Mouse (Mus musculus) CH12.LX (cell line): ENCODE measurements at regions not wholly inside any gene's neighbourhood (a gene's known extent, or its start where the extent isn't known, plus 50 kb on each side); places are given as distances from the start of the nearest gene placed in this dataset.

Experiments
- DNase-seq: peaks from one replicate; pipeline ENCODE4 v3.0.0-alpha.2; 2013; ENCODE audit errors: extremely low read depth
- H3K27ac ChIP-seq: 2 replicates; pipeline ENCODE4 v1.5.1; 2012; ENCODE audit warnings: low read depth, mild to moderate bottlenecking, control low read depth, moderate library complexity; ENCODE audit not compliant: insufficient read depth
- H3K27me3 ChIP-seq: replicated peaks from 2 replicates; pipeline ENCODE3; 2012; ENCODE audit warnings: inconsistent platforms
- H3K36me3 ChIP-seq, 2 experiments: replicated peaks in 1 of 2; 2 replicates each; pipeline versions ENCODE3 to v1.6.1; 2012; ENCODE audit warnings: inconsistent platforms in 1 of 2, low read length in 1 of 2, mild to moderate bottlenecking in 1 of 2, mixed read lengths in 1 of 2, moderate library complexity in 1 of 2; ENCODE audit not compliant: control insufficient read depth in 1 of 2, insufficient read depth in 1 of 2
- H3K4me1 ChIP-seq, 2 experiments: 2 replicates each; pipeline ENCODE4 v1.6.1; 2012; ENCODE audit warnings: inconsistent platforms in 1 of 2, moderate library complexity in 1 of 2; ENCODE audit not compliant: insufficient read depth in 2 of 2, control insufficient read depth in 1 of 2
- H3K4me2 ChIP-seq: 2 replicates; pipeline ENCODE4 v1.6.1; 2012; ENCODE audit warnings: low read depth, mild to moderate bottlenecking, control low read depth; ENCODE audit not compliant: poor library complexity, insufficient read depth, severe bottlenecking
- H3K4me3 ChIP-seq, 3 experiments: fragments of 150-350 bp in 1 of 3; sonication (generic) in 1 of 3; replicated peaks in 1 of 3; 2 replicates each; pipeline versions ENCODE3 to v1.5.1; 2011 to 2012; ENCODE audit warnings: low read depth in 2 of 3, low read length in 2 of 3, mild to moderate bottlenecking in 2 of 3, moderate library complexity in 2 of 3, control low read depth in 1 of 3, improper control_type of control experiment in 1 of 3, inconsistent platforms in 1 of 3, mixed read lengths in 1 of 3; ENCODE audit not compliant: poor library complexity in 1 of 3
- H3K79me2 ChIP-seq: replicated peaks from 2 replicates; pipeline ENCODE4 v1.6.1; 2012; ENCODE audit warnings: mild to moderate bottlenecking, moderate library complexity; ENCODE audit not compliant: control insufficient read depth, poor library complexity, insufficient read depth, severe bottlenecking; ENCODE audit errors: extremely low read depth
- H3K9ac ChIP-seq: 2 replicates; pipeline ENCODE4 v1.6.1; 2012; ENCODE audit warnings: low read depth, mild to moderate bottlenecking, control low read depth, moderate library complexity; ENCODE audit not compliant: insufficient read depth
- H3K9me3 ChIP-seq: replicated peaks from 2 replicates; pipeline ENCODE3; 2012; ENCODE audit warnings: low read length, inconsistent platforms, mixed read lengths
- EP300 ChIP-seq: IDR thresholded peaks from 2 replicates; pipeline ENCODE4 v1.6.1; 2011; ENCODE audit warnings: low read length, improper control_type of control experiment
- JUN ChIP-seq: IDR thresholded peaks from 2 replicates; pipeline ENCODE4 v1.6.1; 2011; ENCODE audit warnings: low read depth, mild to moderate bottlenecking, low read length, improper control_type of control experiment, moderate library complexity; ENCODE audit not compliant: insufficient read depth
- JUND ChIP-seq: conservative IDR thresholded peaks from 2 replicates; pipeline ENCODE4 v1.6.1; 2011; ENCODE audit warnings: low read depth, low read length, improper control_type of control experiment
- KAT2A ChIP-seq: IDR thresholded peaks from 2 replicates; pipeline ENCODE4 v1.6.1; 2012; ENCODE audit warnings: low read length, improper control_type of control experiment, inconsistent platforms; ENCODE audit not compliant: insufficient replicate concordance
- MAFK ChIP-seq: IDR thresholded peaks from 2 replicates; pipeline ENCODE4 v1.6.1; 2011; ENCODE audit warnings: low read length, improper control_type of control experiment; ENCODE audit not compliant: insufficient replicate concordance
- MAZ ChIP-seq: IDR thresholded peaks from 2 replicates; pipeline ENCODE4 v1.6.1; 2012; ENCODE audit warnings: low read depth, mild to moderate bottlenecking, inconsistent platforms, low read length, improper control_type of control experiment, moderate library complexity
- MEF2A ChIP-seq: IDR thresholded peaks from 2 replicates; pipeline ENCODE4 v1.6.1; 2014; ENCODE audit warnings: low read depth, mild to moderate bottlenecking, inconsistent platforms, low read length, improper control_type of control experiment, borderline replicate concordance
- NRF1 ChIP-seq: IDR thresholded peaks from 2 replicates; pipeline ENCODE4 v1.6.1; 2014; ENCODE audit warnings: low read depth, mild to moderate bottlenecking, inconsistent platforms, low read length, improper control_type of control experiment, moderate library complexity
- POLR2A ChIP-seq: IDR thresholded peaks from 2 replicates; pipeline ENCODE4 v1.6.1; 2011; ENCODE audit warnings: low read depth, mild to moderate bottlenecking, improper control_type of control experiment, low read length
- RCOR1 ChIP-seq: conservative IDR thresholded peaks from 2 replicates; pipeline ENCODE4 v1.6.1; 2012; ENCODE audit warnings: low read depth, mild to moderate bottlenecking, inconsistent platforms, low read length, improper control_type of control experiment
- SMC3 ChIP-seq: IDR thresholded peaks from 2 replicates; pipeline ENCODE4 v1.6.1; 2011; ENCODE audit warnings: low read depth, low read length, improper control_type of control experiment
- TBP ChIP-seq: conservative IDR thresholded peaks from 2 replicates; pipeline ENCODE4 v1.6.1; 2011; ENCODE audit warnings: low read depth, low read length, improper control_type of control experiment
- TCF12 ChIP-seq: IDR thresholded peaks from 2 replicates; pipeline ENCODE4 v1.6.1; 2014; ENCODE audit warnings: low read depth, mild to moderate bottlenecking, inconsistent platforms, low read length, improper control_type of control experiment
- USF1 ChIP-seq: IDR thresholded peaks from 2 replicates; pipeline ENCODE4 v1.6.1; 2014; ENCODE audit warnings: low read depth, mild to moderate bottlenecking, inconsistent platforms, low read length, improper control_type of control experiment
- ZC3H11A ChIP-seq: IDR thresholded peaks from 2 replicates; pipeline ENCODE4 v1.6.1; 2012; ENCODE audit warnings: low read depth, mild to moderate bottlenecking, inconsistent platforms, low read length, improper control_type of control experiment
- ZKSCAN1 ChIP-seq: IDR thresholded peaks from 2 replicates; pipeline ENCODE4 v1.6.1; 2012; ENCODE audit warnings: low read depth, inconsistent platforms, low read length, improper control_type of control experiment, borderline replicate concordance
- ZNF384 ChIP-seq: IDR thresholded peaks from 2 replicates; pipeline ENCODE4 v1.6.1; 2012; ENCODE audit warnings: low read depth, low read length, improper control_type of control experiment, inconsistent platforms
- dilution Hi-C: fragments of 300-500 bp; cut with MboI; formaldehyde crosslinking; loops from 2 replicates; pipeline ENCODE4 v1.14.3; 2020; ENCODE audit warnings: low sequenced_read_pairs; ENCODE audit not compliant: extremely low pct_unique_long_range_greater_than_20kb, extremely low pct_ligation_motif_present
- in situ Hi-C: fragments of 300-500 bp; cut with MboI; formaldehyde crosslinking; loops from 3 replicates; pipeline ENCODE4 v1.14.3; 2019; ENCODE audit warnings: low sequenced_read_pairs, low pct_ligation_motif_present, low pct_unique_long_range_greater_than_20kb, mixed read lengths

- H3K4me2 ChIP-seq: no peak overlapping the region
- no peak for DNase-seq
- H3K27me3 ChIP-seq: no peaks in the 10 kb centered on the region
- dilution Hi-C loops: no loop called here
- H3K27ac ChIP-seq: no peak overlapping the region
- no peak overlapping the region for H3K9ac ChIP-seq
- no peaks in the 10 kb centered on the region for H3K9me3 ChIP-seq
- H3K79me2 ChIP-seq: no peaks in the 10 kb centered on the region
- H3K4me1 ChIP-seq: no peaks in the 10 kb centered on the region
- H3K36me3 ChIP-seq: no peaks in the 10 kb centered on the region
- no peak for TF ChIP-seq NRF1
- TF ChIP-seq ZNF384: no peak
- no peak for TF ChIP-seq JUND
- TF ChIP-seq MAZ: no peak
- no peak for TF ChIP-seq ZKSCAN1
- no peak for TF ChIP-seq TBP
- no peak for TF ChIP-seq RCOR1
- TF ChIP-seq POLR2A: no peak
- no peak for TF ChIP-seq TCF12
- TF ChIP-seq MAFK: no peak
- no peak for TF ChIP-seq SMC3
- no peak for TF ChIP-seq ZC3H11A
- TF ChIP-seq MEF2A: no peak
- no peak for TF ChIP-seq JUN
- no peak for TF ChIP-seq EP300
- TF ChIP-seq KAT2A: no peak
- in situ Hi-C loops: no loop called here
- no peak overlapping the region for H3K4me3 ChIP-seq
Observed at GRCm38 (mm10) chr1:96596141-96596540, 275.8 kb downstream of the Slco4c1 start.

DNA sequence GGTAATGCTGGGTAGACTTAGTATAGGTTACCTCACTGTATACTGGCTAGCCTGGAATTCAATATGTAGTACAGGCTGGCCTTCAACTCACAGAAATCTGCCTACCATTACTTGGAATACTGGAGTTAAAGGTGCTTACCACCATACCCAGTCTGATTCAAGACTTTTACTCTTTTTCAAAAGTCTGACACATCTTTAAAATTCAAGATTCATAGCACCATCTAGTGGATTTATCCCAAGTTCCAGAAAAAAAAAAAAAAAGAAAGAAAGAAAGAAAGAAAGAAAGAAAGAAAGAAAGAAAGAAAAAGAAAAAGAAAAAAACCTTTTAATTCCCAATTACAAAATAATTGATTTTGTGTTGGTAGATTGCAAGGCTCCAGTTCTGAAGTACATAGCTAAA is 302.7 kb downstream of the Slco4c1 start:
- dilution Hi-C loops: no loop called here
- no peak overlapping the region for H3K4me2 ChIP-seq
- no peak overlapping the region for H3K27ac ChIP-seq
- no peak for TF ChIP-seq USF1
- peak; percentile 58 for TF ChIP-seq ZNF384
- TF ChIP-seq, all 38 proteins: peak for 1
- Histone ChIP-seq H3K4me3 (no peak overlapping the region), H3K79me2 (no peaks in the 10 kb centered on the region), H3K9ac (no peak overlapping the region), H3K4me1 (no peaks in the 10 kb centered on the region), H3K36me3 (no peaks in the 10 kb centered on the region), H3K9me3 (no peaks in the 10 kb centered on the region), H3K27me3 (no peaks in the 10 kb centered on the region)
- in situ Hi-C loops: no loop called here
- no peak for DNase-seq
